Mouse (Mus musculus) G1E (cell line): ENCODE data around the gene Ncstn. TPM values are rescaled to one million over a fixed set of nuclear protein-coding genes. Genes with fewer than 3 reads are reported as not detected.

ENCODE experiments used
- ATAC-seq: 2 replicates; pipeline ENCODE4 v1.8.0; 2016; ENCODE audit warnings: mild to moderate bottlenecking; ENCODE audit not compliant: insufficient number of reproducible peaks, poor library complexity, low FRiP score, severe bottlenecking; ENCODE audit errors: extremely low read depth
- DNase-seq: peaks from one replicate; pipeline ENCODE4 v3.0.0; 2012; ENCODE audit warnings: low spot score
- H3K27me3 ChIP-seq: 2 replicates; pipeline ENCODE4 v1.6.1; 2012; ENCODE audit warnings: mild to moderate bottlenecking, low read length, inconsistent platforms; ENCODE audit not compliant: insufficient read depth
- H3K36me3 ChIP-seq: replicated peaks from 2 replicates; pipeline ENCODE3; 2012; ENCODE audit warnings: mild to moderate bottlenecking, inconsistent platforms
- H3K4me1 ChIP-seq: 2 replicates; pipeline ENCODE4 v1.6.1; 2012; ENCODE audit warnings: low read depth, low read length, inconsistent platforms, mixed read lengths; ENCODE audit not compliant: insufficient read depth
- H3K4me3 ChIP-seq: 2 replicates; pipeline ENCODE4 v1.5.1; 2012; ENCODE audit warnings: low read depth, mild to moderate bottlenecking, inconsistent platforms, low read length, moderate library complexity, mixed read lengths
- H3K9me3 ChIP-seq: replicated peaks from 2 replicates; pipeline ENCODE4 v1.6.1; 2012; ENCODE audit warnings: inconsistent platforms
- CTCF ChIP-seq: IDR thresholded peaks from 2 replicates; pipeline ENCODE4 v1.5.1; 2012; ENCODE audit warnings: low read depth, low read length, inconsistent platforms, mixed read lengths
- GATA1 ChIP-seq: IDR thresholded peaks from 2 replicates; pipeline ENCODE4 v1.6.1; 2012; ENCODE audit warnings: borderline replicate concordance, low read length, inconsistent platforms, mixed read lengths
- GATA2 ChIP-seq: IDR thresholded peaks from 2 replicates; pipeline ENCODE4 v1.6.1; 2012; ENCODE audit warnings: low read depth, low read length, inconsistent platforms, borderline replicate concordance
- POLR2AphosphoS5 ChIP-seq: IDR thresholded peaks from 2 replicates; pipeline ENCODE4 v1.6.1; 2012; ENCODE audit warnings: low read depth, low read length, inconsistent platforms; ENCODE audit not compliant: insufficient replicate concordance
- TAL1 ChIP-seq: conservative IDR thresholded peaks from 2 replicates; pipeline ENCODE4 v1.6.1; 2012; ENCODE audit warnings: low read depth, low read length, inconsistent platforms, mixed read lengths
- polyA plus RNA-seq: library from polyadenylated mRNA; stranded (reverse); fragments of >175 nt; gene quantifications from 2 replicates; pipeline ENCODE4 v1.2.3, GENCODE M21; 2012
- total RNA-seq, 2 experiments: library from RNA; stranded (forward) in 1 of 2; stranded (reverse) in 1 of 2; fragments of 200-1000 nt in 1 of 2; fragments of >200 nt in 1 of 2; fragmentation: Nextera tagmentation in 1 of 2; gene quantifications; 2 replicates each; pipeline ENCODE4 v1.2.3; 2014 to 2017

Ncstn gene
- total and polyA plus RNA-seq, 3 experiments: 7.6 to 86.3 (median 33.4) TPM

- Histone ChIP-seq H3K27me3 (no peaks in the 10 kb centered on the region), H3K4me1 (no peaks in the 10 kb centered on the region), H3K4me3 (no peak overlapping the region), H3K9me3 (no peaks in the 10 kb centered on the region), H3K36me3 (no peaks in the 10 kb centered on the region)
- ATAC-seq (no peak), DNase-seq (no peak)
- TF ChIP-seq CTCF: no peak
- no peak for TF ChIP-seq GATA2
- no peak for TF ChIP-seq TAL1
- TF ChIP-seq POLR2AphosphoS5: no peak
- TF ChIP-seq GATA1: no peak
Observed at GRCm38 (mm10) chr1:172026201-172026901, 56.2 kb downstream of the Ncstn start.

- Histone ChIP-seq H3K4me3 (no peak overlapping the region), H3K4me1 (no peaks in the 10 kb centered on the region), H3K36me3 (no peaks in the 10 kb centered on the region)
Observed at GRCm38 (mm10) chr1:172025201-172025904, 57.2 kb downstream of the Ncstn start.

GRCm38 (mm10) chr1:172024140-172024895, 58.3 kb downstream of the Ncstn start:
- DNase-seq: no peak
- TF ChIP-seq POLR2AphosphoS5 (no peak), GATA1 (no peak), GATA2 (no peak), CTCF (no peak), TAL1 (no peak)
- H3K4me1 ChIP-seq: no peaks in the 10 kb centered on the region

More at GRCm38 (mm10) chr1:172025201-172025904, 57.2 kb downstream of the Ncstn start:
- ATAC-seq (no peak), DNase-seq (no peak)
- TF ChIP-seq GATA1 (no peak), CTCF (no peak), GATA2 (no peak), POLR2AphosphoS5 (no peak), TAL1 (no peak)
- no peaks in the 10 kb centered on the region for H3K27me3 ChIP-seq
- H3K9me3 ChIP-seq: no peaks in the 10 kb centered on the region

GRCm38 (mm10) chr1:172019863-172020521, 62.6 kb downstream of the Ncstn start:
- TF ChIP-seq POLR2AphosphoS5 (no peak), GATA1 (no peak), GATA2 (no peak), TAL1 (no peak), CTCF (no peak)
- ATAC-seq: no peak

More at GRCm38 (mm10) chr1:172024140-172024895, 58.3 kb downstream of the Ncstn start:
- H3K9me3 ChIP-seq: no peaks in the 10 kb centered on the region
- H3K4me3 ChIP-seq: no peak overlapping the region
- ATAC-seq: no peak
- no peaks in the 10 kb centered on the region for H3K36me3 ChIP-seq
- H3K27me3 ChIP-seq: no peaks in the 10 kb centered on the region

GRCm38 (mm10) chr1:172019339-172019738, 63.3 kb downstream of the Ncstn start:
- DNase-seq (no peak), ATAC-seq (no peak)
- Histone ChIP-seq H3K36me3 (no peaks in the 10 kb centered on the region), H3K9me3 (no peaks in the 10 kb centered on the region), H3K4me1 (no peaks in the 10 kb centered on the region), H3K27me3 (no peaks in the 10 kb centered on the region), H3K4me3 (no peak overlapping the region)
- TF ChIP-seq TAL1 (no peak), CTCF (no peak), POLR2AphosphoS5 (no peak), GATA1 (no peak), GATA2 (no peak)

More at GRCm38 (mm10) chr1:172019863-172020521, 62.6 kb downstream of the Ncstn start:
- no peak for DNase-seq
- no peaks in the 10 kb centered on the region for H3K9me3 ChIP-seq
- H3K36me3 ChIP-seq: no peaks in the 10 kb centered on the region
- no peak overlapping the region for H3K4me3 ChIP-seq
- no peaks in the 10 kb centered on the region for H3K27me3 ChIP-seq
- no peaks in the 10 kb centered on the region for H3K4me1 ChIP-seq
